Mouse (Mus musculus) liver, postnatal 0 days (tissue): ENCODE results near the gene Tmem104.

Experiments
- CTCF ChIP-seq: sonication (generic); IDR thresholded peaks from 2 replicates; pipeline ENCODE4 v1.5.1; 2016; ENCODE audit warnings: antibody characterized with exemption, low read depth
- EP300 ChIP-seq: IDR thresholded peaks from 2 replicates; pipeline ENCODE4 v1.6.1; 2016; ENCODE audit warnings: antibody characterized with exemption, low read depth, mild to moderate bottlenecking

DNA sequence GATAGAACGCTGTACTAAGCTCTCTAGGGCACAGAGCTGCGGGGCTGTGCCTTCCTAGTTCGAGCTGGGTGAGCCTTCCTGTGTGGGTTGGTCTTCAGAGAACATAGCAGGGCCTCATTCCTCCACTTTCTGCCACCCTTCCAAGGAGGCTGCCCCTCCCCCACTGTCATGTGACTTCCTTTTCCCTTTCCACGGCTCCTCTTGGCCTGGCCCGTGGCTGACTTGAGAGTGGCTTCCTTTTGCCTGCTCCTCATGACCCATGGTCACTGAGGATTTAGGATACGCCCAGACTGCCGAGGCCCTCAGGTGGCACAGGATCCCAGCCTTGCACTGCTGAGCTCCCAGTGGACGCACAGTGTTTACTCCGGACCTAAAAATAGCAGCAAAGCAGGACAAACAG is 4.9 kb downstream of the Tmem104 start:
- no peak for TF ChIP-seq CTCF
- no peak for TF ChIP-seq EP300
